Mouse (Mus musculus) megakaryocyte, embryonic 14.5 days (primary cell): ENCODE measurements at regions not wholly inside any gene's neighbourhood (a gene's known extent, or its start where the extent isn't known, plus 50 kb on each side); places are given as distances from the start of the nearest gene placed in this dataset.

Source experiments
- FLI1 ChIP-seq: IDR thresholded peaks from 2 replicates; pipeline ENCODE4 v1.6.1; 2012; ENCODE audit warnings: low read length, inconsistent platforms, mixed read lengths
- GATA1 ChIP-seq: IDR thresholded peaks from 3 replicates; pipeline ENCODE4 v1.6.1; 2012; ENCODE audit warnings: mixed read lengths, low read length, inconsistent platforms, borderline replicate concordance

- TF ChIP-seq GATA1, result no peak
- TF ChIP-seq FLI1, result no peak
Measured at GRCm38 (mm10) chr11:113166517-113166916, 384.5 kb downstream of the Sox9 start.
